Mouse (Mus musculus) E14TG2a.4 (cell line): ENCODE measurements around the gene Hmgn2.

Source experiments
- H3K27me3 ChIP-seq: 2 replicates; pipeline ENCODE4 v1.6.1; 2014; ENCODE audit warnings: low read length, control low read depth; ENCODE audit not compliant: insufficient read depth
- H3K36me3 ChIP-seq: 2 replicates; pipeline ENCODE4 v1.6.1; 2014; ENCODE audit warnings: low read length, control low read depth; ENCODE audit not compliant: insufficient read depth
- H3K4me1 ChIP-seq: replicated peaks from 2 replicates; pipeline ENCODE4 v1.6.1; 2014; ENCODE audit warnings: low read depth, low read length, control low read depth
- H3K4me3 ChIP-seq: replicated peaks from 2 replicates; pipeline ENCODE4 v1.5.1; 2014; ENCODE audit warnings: mild to moderate bottlenecking, low read length
- H3K9me3 ChIP-seq: 2 replicates; pipeline ENCODE4 v1.6.1; 2014; ENCODE audit warnings: low read length, control low read depth
- CTCF ChIP-seq: conservative IDR thresholded peaks from 2 replicates; pipeline ENCODE4 v1.5.1; 2014; ENCODE audit warnings: low read length
- NANOG ChIP-seq: IDR thresholded peaks from 2 replicates; pipeline ENCODE4 v1.6.1; 2014; ENCODE audit warnings: borderline replicate concordance, low read length, mixed read lengths
- POU5F1 ChIP-seq: IDR thresholded peaks from 2 replicates; pipeline ENCODE4 v1.6.1; 2014; ENCODE audit warnings: low read length, borderline replicate concordance

The Hmgn2 gene

DNA sequence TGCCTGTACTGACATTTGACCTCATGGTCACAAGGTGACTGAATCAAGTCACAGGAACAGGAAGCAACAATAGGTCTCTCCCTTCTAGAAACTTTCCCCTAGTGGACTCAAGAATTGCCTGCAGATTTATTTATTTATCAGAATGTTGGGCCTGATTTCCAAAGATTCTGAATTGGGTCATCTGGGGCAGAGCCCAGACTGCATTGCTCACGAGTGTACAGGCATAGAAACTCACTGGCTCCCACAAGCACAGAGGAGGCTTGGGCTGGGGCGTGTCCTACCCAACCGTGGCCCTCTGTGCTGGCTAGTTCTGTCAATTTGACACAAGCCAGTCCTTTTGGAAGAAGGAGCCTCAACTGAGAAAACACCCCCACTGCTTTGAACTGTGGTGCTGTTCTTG lies 26.9 kb downstream of the Hmgn2 start:
- Histone ChIP-seq H3K36me3 (no peaks in the 10 kb centered on the region), H3K4me1 (peaks cover 9% of the 10 kb centered on the region), H3K9me3 (peaks cover 5% of the 10 kb centered on the region), H3K4me3 (no peak overlapping the region), H3K27me3 (no peaks in the 10 kb centered on the region)
- no peak for TF ChIP-seq CTCF
- TF ChIP-seq POU5F1, result no peak
- no peak for TF ChIP-seq NANOG

GRCm38 (mm10) chr4:133940386-133941260 lies 27.8 kb downstream of the Hmgn2 start:
- H3K4me1 ChIP-seq, result peaks cover 9% of the 10 kb centered on the region
- no peaks in the 10 kb centered on the region for H3K27me3 ChIP-seq
- H3K9me3 ChIP-seq, result no peaks in the 10 kb centered on the region
- H3K4me3 ChIP-seq, result no peak overlapping the region
- no peak for TF ChIP-seq NANOG
- TF ChIP-seq POU5F1, result no peak
- no peak for TF ChIP-seq CTCF
- H3K36me3 ChIP-seq, result no peaks in the 10 kb centered on the region

- Histone ChIP-seq H3K4me1 (peaks cover 9% of the 10 kb centered on the region), H3K4me3 (no peak overlapping the region), H3K27me3 (no peaks in the 10 kb centered on the region), H3K9me3 (peaks cover 4% of the 10 kb centered on the region; the same call in 1 of the 2 replicates), H3K36me3 (no peaks in the 10 kb centered on the region)
- TF ChIP-seq CTCF (no peak), NANOG (no peak), POU5F1 (no peak)
Observed at GRCm38 (mm10) chr4:133938077-133938476, 30.4 kb downstream of the Hmgn2 start.

GRCm38 (mm10) chr4:133931785-133932184 lies 36.7 kb downstream of the Hmgn2 start:
- no peaks in the 10 kb centered on the region for H3K36me3 ChIP-seq
- TF ChIP-seq NANOG, result no peak
- TF ChIP-seq POU5F1, result no peak
- peaks cover 20% of the 10 kb centered on the region for H3K4me1 ChIP-seq
- H3K4me3 ChIP-seq, result no peak overlapping the region
- H3K27me3 ChIP-seq, result no peaks in the 10 kb centered on the region
- peaks cover 4% of the 10 kb centered on the region; the same call in 1 of the 2 replicates for H3K9me3 ChIP-seq

DNA sequence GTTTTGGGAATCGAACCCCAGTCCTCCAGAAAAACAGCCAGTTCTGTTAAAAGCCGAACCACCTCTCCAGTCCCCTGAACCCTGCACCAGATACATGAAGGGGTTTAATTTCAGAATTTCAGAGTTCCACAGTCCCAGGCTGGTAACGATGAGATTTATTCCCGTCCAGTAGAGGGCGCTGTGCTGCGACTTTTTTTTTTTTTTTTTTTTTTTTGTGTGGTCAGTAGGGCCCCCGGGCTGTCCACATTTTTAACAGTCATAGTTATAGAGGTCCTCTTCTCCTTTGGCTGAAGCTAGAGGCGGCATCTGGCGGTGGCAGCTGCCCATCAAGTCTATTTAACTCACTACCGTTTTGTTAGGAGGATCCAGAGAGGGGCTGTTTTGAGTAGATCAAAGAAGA lies 37.1 kb downstream of the Hmgn2 start:
- H3K27me3 ChIP-seq, result no peaks in the 10 kb centered on the region
- no peak overlapping the region for H3K4me3 ChIP-seq
- H3K4me1 ChIP-seq, result peaks cover 20% of the 10 kb centered on the region

DNA sequence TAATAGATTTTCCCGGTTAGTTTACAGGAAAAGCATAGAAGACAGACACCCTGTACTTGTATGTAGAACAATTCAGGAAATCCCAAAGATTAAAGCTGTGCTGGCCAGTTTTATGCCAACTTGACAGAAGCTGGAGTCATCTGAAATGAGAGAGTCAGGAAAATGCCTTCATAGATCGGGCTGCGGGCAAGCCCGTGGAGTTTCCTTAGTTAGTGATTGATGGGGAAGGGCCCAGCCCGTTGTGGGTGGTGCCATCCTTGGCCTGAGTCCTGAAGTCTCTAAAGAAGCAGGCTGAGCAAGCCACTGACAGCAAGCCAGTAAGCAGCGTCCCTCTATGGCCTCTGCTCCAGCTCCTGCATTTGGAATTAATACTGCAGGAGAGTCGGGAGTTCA lies 39.2 kb downstream of the Hmgn2 start:
- Histone ChIP-seq H3K4me3 (peak overlapping the region; percentile 63), H3K9me3 (peaks cover 4% of the 10 kb centered on the region; the same call in 1 of the 2 replicates), H3K36me3 (no peaks in the 10 kb centered on the region), H3K27me3 (no peaks in the 10 kb centered on the region), H3K4me1 (peaks cover 20% of the 10 kb centered on the region)
- TF ChIP-seq POU5F1 (no peak), CTCF (no peak), NANOG (no peak)

More for the DNA sequence above, 37.1 kb downstream of the Hmgn2 start:
- H3K9me3 ChIP-seq, result peaks cover 4% of the 10 kb centered on the region; the same call in 1 of the 2 replicates
- TF ChIP-seq POU5F1, result no peak
- peak; percentile 79 for TF ChIP-seq CTCF
- H3K36me3 ChIP-seq, result no peaks in the 10 kb centered on the region

GRCm38 (mm10) chr4:133928576-133929277 lies 39.7 kb downstream of the Hmgn2 start:
- Histone ChIP-seq H3K36me3 (no peaks in the 10 kb centered on the region), H3K27me3 (no peaks in the 10 kb centered on the region), H3K9me3 (peaks cover 4% of the 10 kb centered on the region; the same call in 1 of the 2 replicates), H3K4me1 (peaks cover 20% of the 10 kb centered on the region), H3K4me3 (peak overlapping the region; percentile 63)
- no peak for TF ChIP-seq POU5F1
- no peak for TF ChIP-seq CTCF
- TF ChIP-seq NANOG, result no peak

DNA sequence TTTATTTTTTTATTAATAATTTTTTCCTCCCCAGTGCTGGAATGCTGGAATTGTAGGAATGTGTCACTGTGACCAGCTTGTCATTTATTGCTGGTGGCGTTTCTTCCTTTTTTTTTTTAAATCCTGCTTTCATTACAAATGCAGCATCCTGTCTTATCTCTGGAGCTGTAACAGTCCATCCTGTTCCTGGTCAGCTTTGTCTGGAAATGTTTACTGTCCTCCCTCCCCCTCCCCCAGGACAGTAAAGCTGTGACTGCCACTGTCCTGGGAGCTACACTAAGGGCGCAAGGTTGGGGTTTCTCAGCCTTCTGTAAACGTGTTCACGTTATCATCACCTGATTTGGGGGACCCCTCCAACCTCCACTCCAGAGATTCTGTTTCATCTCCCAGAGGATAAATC lies 43.2 kb downstream of the Hmgn2 start:
- TF ChIP-seq CTCF (no peak), NANOG (no peak), POU5F1 (no peak)
- no peaks in the 10 kb centered on the region for H3K9me3 ChIP-seq
- no peaks in the 10 kb centered on the region for H3K36me3 ChIP-seq
- no peak overlapping the region for H3K4me3 ChIP-seq
- H3K4me1 ChIP-seq, result peaks cover 23% of the 10 kb centered on the region
- 0 out of 2 replicates have a peak, but pooled peaks cover 2% of the 10 kb centered on the region for H3K27me3 ChIP-seq
